Mouse (Mus musculus): ENCODE results near the gene Il18r1. TPM values are rescaled to one million over a fixed set of nuclear protein-coding genes. Genes with fewer than 3 reads are reported as not detected.

The Il18r1 gene
- polyA plus RNA-seq, 1 experiment from 2014 or later, result not detected

DNA sequence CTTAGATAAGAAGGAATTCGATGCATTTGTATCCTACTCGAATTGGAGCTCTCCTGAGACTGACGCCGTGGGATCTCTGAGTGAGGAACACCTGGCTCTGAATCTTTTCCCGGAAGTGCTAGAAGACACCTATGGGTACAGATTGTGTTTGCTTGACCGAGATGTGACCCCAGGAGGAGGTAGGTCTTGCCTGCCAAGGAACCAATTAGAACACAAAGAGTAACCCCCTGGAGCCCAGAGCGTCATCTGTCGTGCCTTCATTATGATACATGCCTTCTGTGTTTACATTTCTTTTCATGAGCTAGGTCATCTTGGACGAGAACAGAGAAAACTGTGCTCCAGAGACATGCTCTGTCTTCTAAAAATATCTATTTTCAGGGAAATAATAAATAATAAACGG is 82.4 kb downstream of the Il18r1 start:
- no peak overlapping the region for H3K4me3 ChIP-seq
- 57% methylated on average over 10 of the region's 10 CpGs for WGBS
- H3K9me3 ChIP-seq (replicated peaks), result no peaks in the 10 kb centered on the region
- ATAC-seq, result no peak
- no peak overlapping the region for H3K27ac ChIP-seq
- H3K4me2 ChIP-seq, result no peak overlapping the region
- H3K4me1 ChIP-seq, result peaks cover 7% of the 10 kb centered on the region; the same call in 1 of the 2 replicates
- no peak overlapping the region for H3K9ac ChIP-seq
- no peaks in the 10 kb centered on the region for H3K27me3 ChIP-seq
- no peaks in the 10 kb centered on the region for H3K36me3 ChIP-seq (ENCODE audit: poor library complexity, severe bottlenecking)

Other genes starting within 250 kb of the Il18r1 start
- gene Il1r1, start 240.5 kb upstream of the Il18r1 start, polyA plus RNA-seq (2015; fragmentation: Nextera tagmentation; extraction: Ambion mirVana), result 0.54 and 0.70 TPM in 2 replicates
- gene Il1rl2, start 140.9 kb upstream of the Il18r1 start, polyA plus RNA-seq (2015; fragmentation: Nextera tagmentation; extraction: Ambion mirVana), result 0.65 and 0.85 TPM in 2 replicates
- not detected in 2 replicates for gene Il1rl1, start 36.0 kb upstream of the Il18r1 start, polyA plus RNA-seq (2015; fragmentation: Nextera tagmentation; extraction: Ambion mirVana)
- 0.09 and 0.15 TPM in 2 replicates for gene Il18rap, start 49.8 kb downstream of the Il18r1 start, polyA plus RNA-seq (2015; fragmentation: Nextera tagmentation; extraction: Ambion mirVana)
- not detected in 2 replicates for gene Slc9a4, start 114.5 kb downstream of the Il18r1 start, polyA plus RNA-seq (2015; fragmentation: Nextera tagmentation; extraction: Ambion mirVana)
- gene Slc9a2, start 215.0 kb downstream of the Il18r1 start, polyA plus RNA-seq (2015; fragmentation: Nextera tagmentation; extraction: Ambion mirVana), result 0.04 and 0.09 TPM in 2 replicates